Mouse (Mus musculus) liver, embryonic 14.5 days (tissue): ENCODE data around the gene Ptgs1.

ENCODE experiments used
- CTCF ChIP-seq: IDR thresholded peaks from 2 replicates; pipeline ENCODE4 v1.5.1; 2016; ENCODE audit warnings: antibody characterized with exemption, low read depth, control low read depth
- EP300 ChIP-seq: IDR thresholded peaks from 2 replicates; pipeline ENCODE4 v1.6.1; 2016; ENCODE audit warnings: antibody characterized with exemption, low read depth

DNA sequence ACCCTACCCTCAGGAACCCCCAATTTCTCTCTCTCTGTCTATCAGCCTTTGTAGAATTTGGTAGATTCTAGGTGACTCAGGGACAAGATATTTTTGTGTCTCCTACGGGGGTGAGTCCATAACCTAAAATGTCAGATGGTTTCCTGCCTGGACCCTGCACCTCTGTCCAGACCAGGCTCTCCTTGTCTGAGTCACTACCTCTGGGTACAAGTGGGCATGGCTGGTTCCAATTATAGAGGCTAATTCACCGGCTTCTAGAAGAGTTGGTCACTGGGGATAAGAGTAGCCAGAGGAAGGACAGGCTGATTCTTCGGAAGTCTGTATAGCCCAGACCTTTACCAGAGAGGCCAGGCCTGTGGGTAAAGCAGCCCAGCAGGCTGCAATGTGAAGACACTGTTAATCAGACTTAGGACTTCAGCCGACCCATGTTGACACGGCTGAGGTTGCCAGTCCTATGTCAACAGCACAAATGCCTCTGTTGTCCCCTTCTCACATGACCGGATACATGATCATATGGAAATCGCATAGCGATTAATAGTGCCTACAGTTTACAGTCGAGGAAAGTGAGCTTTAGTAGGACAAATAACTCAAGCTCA, 13.2 kb downstream of the Ptgs1 start:
- TF ChIP-seq CTCF = no peak
- TF ChIP-seq EP300 = no peak
